Mouse (Mus musculus) limb, embryonic 12.5 days (tissue): Measurements from ENCODE around the gene Lxn. TPM values are rescaled to one million over a fixed set of nuclear protein-coding genes. Genes with fewer than 3 reads are reported as not detected.

Experiments
- ATAC-seq: fragments of 200-750 bp; cut with Nextera tagmentation; 2 replicates; pipeline ENCODE4 v1.8.0; 2017; ENCODE audit warnings: low read depth, moderate TSS enrichment; ENCODE audit not compliant: insufficient number of reproducible peaks, insufficient read depth, low FRiP score, low TSS enrichment
- H3K27ac ChIP-seq: fragments of 300-500 bp; sonication (generic); 2 replicates; pipeline ENCODE4 v1.5.1; 2016; ENCODE audit warnings: mild to moderate bottlenecking, moderate library complexity
- H3K27me3 ChIP-seq: fragments of 300-500 bp; sonication (generic); 2 replicates; pipeline ENCODE4 v1.6.1; 2016; ENCODE audit warnings: mild to moderate bottlenecking, moderate library complexity
- H3K36me3 ChIP-seq: fragments of 300-500 bp; sonication (generic); 2 replicates; pipeline ENCODE4 v1.6.1; 2016; ENCODE audit warnings: mild to moderate bottlenecking, moderate library complexity
- H3K4me1 ChIP-seq: fragments of 300-500 bp; sonication (generic); replicated peaks from 2 replicates; pipeline ENCODE4 v1.6.1; 2016
- H3K4me2 ChIP-seq: fragments of 300-500 bp; sonication (generic); 2 replicates; pipeline ENCODE4 v1.6.1; 2016; ENCODE audit warnings: mild to moderate bottlenecking, moderate library complexity
- H3K4me3 ChIP-seq: fragments of 300-500 bp; sonication (generic); replicated peaks from 2 replicates; pipeline ENCODE4 v1.5.1; 2016; ENCODE audit warnings: mild to moderate bottlenecking
- H3K9ac ChIP-seq: fragments of 300-500 bp; sonication (generic); replicated peaks from 2 replicates; pipeline ENCODE4 v1.6.1; 2016; ENCODE audit warnings: mild to moderate bottlenecking, moderate library complexity
- H3K9me3 ChIP-seq: fragments of 300-500 bp; sonication (generic); 2 replicates; pipeline ENCODE4 v1.6.1; 2016; ENCODE audit warnings: mild to moderate bottlenecking, moderate library complexity
- WGBS: fragments of 180-500 bp; shearing (Covaris S2); methylation state at CpG from one replicate; pipeline ENCODE4 v1.1.7; 2016; 5-methylcytosine and 5-hydroxymethylcytosine counted together
- polyA plus RNA-seq: library from polyadenylated mRNA; unstranded; fragments of >200 nt; fragmentation: Nextera tagmentation; extraction: Ambion mirVana; gene quantifications from 2 replicates; pipeline ENCODE4 v1.2.1, GENCODE M21; 2016

Lxn gene
- polyA plus RNA-seq, 1 experiment from 2014 or later, result 102 TPM

GRCm38 (mm10) chr3:67462015-67462414 lies 1.7 kb downstream of the Lxn start:
- Histone ChIP-seq H3K27ac (no peak overlapping the region), H3K4me1 (peaks cover 17% of the 10 kb centered on the region), H3K4me2 (peak overlapping the region; percentile 71), H3K36me3 (peaks cover 36% of the 10 kb centered on the region), H3K9me3 (no peaks in the 10 kb centered on the region), H3K4me3 (peak overlapping the region; percentile 67; the same call in 1 of the 2 replicates), H3K9ac (no peak overlapping the region), H3K27me3 (no peaks in the 10 kb centered on the region)
- WGBS, result 81% methylated on average over 7 of the region's 7 CpGs
- ATAC-seq, result no peak

- peaks cover 17% of the 10 kb centered on the region for H3K4me1 ChIP-seq
- H3K27ac ChIP-seq, result no peak overlapping the region
- WGBS, result 81% methylated on average over 3 of the region's 3 CpGs
- ATAC-seq, result no peak
- H3K27me3 ChIP-seq, result no peaks in the 10 kb centered on the region
- H3K4me2 ChIP-seq, result no peak overlapping the region
- no peak overlapping the region for H3K4me3 ChIP-seq
- peaks cover 57% of the 10 kb centered on the region for H3K36me3 ChIP-seq
- H3K9me3 ChIP-seq, result no peaks in the 10 kb centered on the region
- H3K9ac ChIP-seq, result no peak overlapping the region
Observed at GRCm38 (mm10) chr3:67459881-67460280, 3.8 kb downstream of the Lxn start.

- H3K36me3 ChIP-seq, result peaks cover 91% of the 10 kb centered on the region
- 92% methylated on average over 5 of the region's 5 CpGs for WGBS
- H3K27ac ChIP-seq, result no peak overlapping the region
- H3K9ac ChIP-seq, result no peak overlapping the region
- no peak overlapping the region for H3K4me3 ChIP-seq
- H3K4me1 ChIP-seq, result no peaks in the 10 kb centered on the region
- H3K27me3 ChIP-seq, result no peaks in the 10 kb centered on the region
- no peak for ATAC-seq
- H3K9me3 ChIP-seq, result no peaks in the 10 kb centered on the region
- no peak overlapping the region for H3K4me2 ChIP-seq
Observed at GRCm38 (mm10) chr3:67450601-67451210, 13.0 kb downstream of the Lxn start.

GRCm38 (mm10) chr3:67449660-67450059 lies 14.1 kb downstream of the Lxn start:
- no peak for ATAC-seq
- Histone ChIP-seq H3K4me3 (no peak overlapping the region), H3K27me3 (no peaks in the 10 kb centered on the region), H3K27ac (no peak overlapping the region), H3K9me3 (no peaks in the 10 kb centered on the region), H3K36me3 (peaks cover 87% of the 10 kb centered on the region), H3K4me1 (no peaks in the 10 kb centered on the region), H3K9ac (no peak overlapping the region), H3K4me2 (no peak overlapping the region)
- WGBS, result 94% methylated on average over 21 of the region's 21 CpGs

GRCm38 (mm10) chr3:67447143-67447542 lies 16.6 kb downstream of the Lxn start:
- H3K4me2 ChIP-seq, result no peak overlapping the region
- H3K4me1 ChIP-seq, result no peaks in the 10 kb centered on the region
- ATAC-seq, result no peak
- peaks cover 86% of the 10 kb centered on the region for H3K36me3 ChIP-seq
- 91% methylated on average over 2 of the region's 2 CpGs for WGBS
- no peak overlapping the region for H3K9ac ChIP-seq
- H3K4me3 ChIP-seq, result no peak overlapping the region
- no peaks in the 10 kb centered on the region for H3K27me3 ChIP-seq
- H3K27ac ChIP-seq, result no peak overlapping the region
- no peaks in the 10 kb centered on the region for H3K9me3 ChIP-seq

- Histone ChIP-seq H3K27ac (no peak overlapping the region), H3K9me3 (no peaks in the 10 kb centered on the region), H3K4me2 (no peak overlapping the region), H3K36me3 (peaks cover 58% of the 10 kb centered on the region), H3K4me1 (peaks cover 8% of the 10 kb centered on the region), H3K4me3 (no peak overlapping the region), H3K27me3 (no peaks in the 10 kb centered on the region), H3K9ac (no peak overlapping the region)
- WGBS, result 93% methylated on average over 6 of the region's 6 CpGs
- ATAC-seq, result no peak
Observed at GRCm38 (mm10) chr3:67434011-67434410, 29.7 kb downstream of the Lxn start.

GRCm38 (mm10) chr3:67429999-67430380 lies 33.7 kb downstream of the Lxn start, which contains the start of gene Gfm1:
Gfm1 (plus strand) TSS chr3:67430096.
- peak; percentile 90 for ATAC-seq
- peaks cover 24% of the 10 kb centered on the region for H3K36me3 ChIP-seq
- H3K4me1 ChIP-seq, result peaks cover 8% of the 10 kb centered on the region
- under 1% methylated on average over 24 of the region's 24 CpGs for WGBS
- H3K9ac ChIP-seq, result peak within 1 kb of the TSS; percentile 85
- peak within 1 kb of the TSS; percentile 53; the same call in 1 of the 2 replicates for H3K27ac ChIP-seq
- H3K27me3 ChIP-seq, result no peaks in the 10 kb centered on the region
- H3K4me3 ChIP-seq, result peak within 1 kb of the TSS; percentile 95
- H3K4me2 ChIP-seq, result peak within 1 kb of the TSS; percentile 81
- peaks cover 14% of the 10 kb centered on the region; the same call in 1 of the 2 replicates for H3K9me3 ChIP-seq

GRCm38 (mm10) chr3:67429338-67429998 lies 34.3 kb downstream of the Lxn start:
- Histone ChIP-seq H3K4me3 (peak overlapping the region; percentile 95), H3K9ac (no peak overlapping the region; the same call in 1 of the 2 replicates), H3K4me2 (peak overlapping the region; percentile 81), H3K27ac (no peak overlapping the region), H3K27me3 (no peaks in the 10 kb centered on the region), H3K4me1 (peaks cover 8% of the 10 kb centered on the region), H3K36me3 (peaks cover 22% of the 10 kb centered on the region), H3K9me3 (peaks cover 14% of the 10 kb centered on the region; the same call in 1 of the 2 replicates)
- ATAC-seq, result no peak; the same call in 1 of the 2 replicates
- WGBS, result 36% methylated on average over 8 of the region's 8 CpGs

Other genes with a start within 250 kb of the Lxn start
- gene Mlf1, start 89.8 kb downstream of the Lxn start, polyA plus RNA-seq, result 19.6 and 21.8 TPM in 2 replicates
- not detected in 2 replicates for gene Gm17402, start 88.8 kb downstream of the Lxn start, polyA plus RNA-seq
- 46.1 and 49.3 TPM in 2 replicates for gene Gfm1, start 33.8 kb downstream of the Lxn start, polyA plus RNA-seq
- gene Rarres1, start 51.6 kb upstream of the Lxn start, polyA plus RNA-seq, result 9.2 and 14.4 TPM in 2 replicates
- gene Mfsd1, start 118.8 kb upstream of the Lxn start, polyA plus RNA-seq, result 51.5 and 52.9 TPM in 2 replicates